In genomic region chr13:120313584-120313983, GRCm38 (mm10) we compare ENCODE assay signal across 8 mouse cellular contexts. TPM values are rescaled to one million over a fixed set of nuclear protein-coding genes. Genes with fewer than 3 reads are reported as not detected.
DNase-seq lines count a peak whose midpoint lies in the region; ATAC-seq and TF ChIP-seq lines count a peak whose summit lies in the region.
"Had no signal": no experiment of that assay in that cellular context is flagged by ENCODE, and none has a peak within 500 bp of the region (broad histone marks: within the 10 kb centered on the region; RNA-seq: fewer than 3 reads in every experiment).

No protein-coding gene starts in this region.

- H3K9ac ChIP-seq in embryonic facial prominence, embryonic 11.5 days (replicated peaks; ENCODE audit: low read length) = no peak overlapping the region
- H3K9ac ChIP-seq: limb, embryonic 12.5 days had no signal

- no peaks in the 10 kb centered on the region for H3K27me3 ChIP-seq in Patski
- H3K27me3 ChIP-seq in embryonic facial prominence, embryonic 11.5 days (ENCODE audit: control insufficient read depth, insufficient read depth, low read length) = no peaks in the 10 kb centered on the region

- ATAC-seq in Patski = no peak
- ATAC-seq in embryonic facial prominence, embryonic 11.5 days (replicated peaks; ENCODE audit: insufficient number of reproducible peaks, low FRiP score, low TSS enrichment, low read depth) = no peak
- peak; percentile 64; the same call in 1 of the 2 replicates for ATAC-seq in neutrophil, adult 5-6 weeks (ENCODE audit: extremely low read depth, insufficient number of reproducible peaks, low FRiP score, poor library complexity, severe bottlenecking)

- no peaks in the 10 kb centered on the region for H3K9me3 ChIP-seq in embryonic facial prominence, embryonic 11.5 days (replicated peaks; ENCODE audit: control insufficient read depth, low read length)
- H3K9me3 ChIP-seq: limb, embryonic 12.5 days had no signal

- no peaks in the 10 kb centered on the region for H3K4me1 ChIP-seq in embryonic facial prominence, embryonic 11.5 days (ENCODE audit: control insufficient read depth, insufficient read depth, low read length)
- H3K4me1 ChIP-seq: limb, embryonic 12.5 days had no signal

- no peak overlapping the region for H3K27ac ChIP-seq in layer of hippocampus, adult 2 months
- no peak overlapping the region for H3K27ac ChIP-seq in embryonic facial prominence, embryonic 11.5 days (replicated peaks; ENCODE audit: low read depth, low read length)
- H3K27ac ChIP-seq: limb, embryonic 12.5 days had no signal

- H3K4me2 ChIP-seq in embryonic facial prominence, embryonic 11.5 days (ENCODE audit: low read depth, low read length) = no peak overlapping the region
- H3K4me2 ChIP-seq: limb, embryonic 12.5 days had no signal

- POLR2A ChIA-PET in Patski (lab: Charles Lee) = no interaction called here

- no peak for DNase-seq in layer of hippocampus, adult 2 months (ENCODE audit: low spot score in 2 of 2)
- DNase-seq in layer of hippocampus, postnatal 25 days (ENCODE audit: extremely low spot score in 1 of 2, low spot score in 1 of 2) = no peak
- DNase-seq in Patski (ENCODE audit: low read depth, low spot score) = no peak
- peak; percentile 27 for DNase-seq in embryonic facial prominence, embryonic 11.5 days (ENCODE audit: low spot score)
- DNase-seq in urinary bladder, postnatal 36 days (ENCODE audit: low spot score in 2 of 2) = no peak
- DNase-seq in urinary bladder, adult 18-20 months (ENCODE audit: low spot score in 2 of 2) = no peak

- peak; percentile 32 for TF ChIP-seq CTCF in layer of hippocampus, adult 2 months (conservative IDR thresholded peaks at IDR 0.05)
- peak; percentile 77 for TF ChIP-seq CTCF in Patski (IDR thresholded peaks at IDR 0.05)

- H3K4me3 ChIP-seq in layer of hippocampus, adult 2 months = no peak overlapping the region
- no peak overlapping the region for H3K4me3 ChIP-seq in embryonic facial prominence, embryonic 11.5 days (ENCODE audit: low read depth, low read length)
- H3K4me3 ChIP-seq: limb, embryonic 12.5 days had no signal

- no peaks in the 10 kb centered on the region for H3K36me3 ChIP-seq in embryonic facial prominence, embryonic 11.5 days (replicated peaks; ENCODE audit: control insufficient read depth, insufficient read depth, low read depth, low read length)
- H3K36me3 ChIP-seq: limb, embryonic 12.5 days had no signal

- CTCF ChIA-PET in Patski (lab: Charles Lee) = no interaction called here

- 49% methylated on average over 14 of the region's 14 CpGs for WGBS in embryonic facial prominence, embryonic 11.5 days

- in situ Hi-C loops in Patski (cut with MboI; ENCODE audit: low pct_unique_long_range_greater_than_20kb) = no loop called here

RNA-seq across cellular contexts. Expression of gene Tcstv3, which starts 3.1 kb away (rescaled TPM):
- not detected for total RNA-seq in layer of hippocampus, adult 2 months (2021)
- not detected for total RNA-seq in layer of hippocampus, postnatal 25 days (2021)
- polyA plus RNA-seq in Patski (2021) = not detected
- polyA plus RNA-seq in embryonic facial prominence, embryonic 11.5 days (2014; fragmentation: Nextera tagmentation; extraction: Ambion mirVana) = not detected in 2 replicates
- not detected in 2 replicates for total RNA-seq in neutrophil, adult 5-6 weeks (2017)
- polyA plus RNA-seq: limb, embryonic 12.5 days had no signal

RNA-seq across cellular contexts. Expression of gene BC147527, which starts 13.4 kb away (rescaled TPM):
- total RNA-seq in layer of hippocampus, adult 2 months (2021) = not detected
- not detected for total RNA-seq in layer of hippocampus, postnatal 25 days (2021)
- not detected for polyA plus RNA-seq in Patski (2021)
- polyA plus RNA-seq in embryonic facial prominence, embryonic 11.5 days (2014; fragmentation: Nextera tagmentation; extraction: Ambion mirVana) = 0.17 TPM in 1 of 2 replicates, not detected in the other
- 11.7 and 20.7 TPM in 2 replicates for total RNA-seq in neutrophil, adult 5-6 weeks (2017)
- polyA plus RNA-seq: limb, embryonic 12.5 days had no signal

RNA-seq across cellular contexts. Expression of gene AF067061, which starts 50.7 kb away (rescaled TPM):
- not detected for total RNA-seq in layer of hippocampus, adult 2 months (2021)
- not detected for total RNA-seq in layer of hippocampus, postnatal 25 days (2021)
- polyA plus RNA-seq in Patski (2021) = 0.12 TPM
- polyA plus RNA-seq in embryonic facial prominence, embryonic 11.5 days (2014; fragmentation: Nextera tagmentation; extraction: Ambion mirVana) = not detected in 2 replicates
- 0.93 TPM in 1 of 2 replicates, not detected in the other for total RNA-seq in neutrophil, adult 5-6 weeks (2017)
- polyA plus RNA-seq: limb, embryonic 12.5 days had no signal

Comparison
In these comparisons a context has a peak if more than half of its experiments do, and no peak if none do; other contexts are left out.
1. RNA of gene BC147527, which starts 13.4 kb away (total RNA-seq): 11.7 to 20.7 TPM in neutrophil, adult 5-6 weeks; not detected in layer of hippocampus, postnatal 25 days and not detected in layer of hippocampus, adult 2 months; every median in the first group is over 10 times any median in the second.